Mouse (Mus musculus): Measurements from ENCODE around the gene Thrsp. TPM values are rescaled to one million over a fixed set of nuclear protein-coding genes. Genes with fewer than 3 reads are reported as not detected.
"Not testable (repeated sequence)": the region's sequence is repeated elsewhere in the genome, so short reads cannot be mapped to it uniquely, and the experiment has no call there.

Thrsp gene
- polyA plus RNA-seq, 1 experiment from 2014 or later = 0.68 TPM

GRCm38 (mm10) chr7:97433517-97433916, 16.0 kb upstream of the Thrsp start:
- not testable (repeated sequence) for ATAC-seq (ENCODE audit: insufficient read depth); H3K4me3 ChIP-seq (replicated peaks); H3K9me3 ChIP-seq (replicated peaks); H3K36me3 ChIP-seq (replicated peaks); H3K27me3 ChIP-seq; H3K27ac ChIP-seq (replicated peaks); H3K9ac ChIP-seq; H3K4me2 ChIP-seq; H3K4me1 ChIP-seq (replicated peaks)
- 72% methylated on average over 3 of the region's 3 CpGs for WGBS (ENCODE audit: insufficient replicate concordance)

DNA sequence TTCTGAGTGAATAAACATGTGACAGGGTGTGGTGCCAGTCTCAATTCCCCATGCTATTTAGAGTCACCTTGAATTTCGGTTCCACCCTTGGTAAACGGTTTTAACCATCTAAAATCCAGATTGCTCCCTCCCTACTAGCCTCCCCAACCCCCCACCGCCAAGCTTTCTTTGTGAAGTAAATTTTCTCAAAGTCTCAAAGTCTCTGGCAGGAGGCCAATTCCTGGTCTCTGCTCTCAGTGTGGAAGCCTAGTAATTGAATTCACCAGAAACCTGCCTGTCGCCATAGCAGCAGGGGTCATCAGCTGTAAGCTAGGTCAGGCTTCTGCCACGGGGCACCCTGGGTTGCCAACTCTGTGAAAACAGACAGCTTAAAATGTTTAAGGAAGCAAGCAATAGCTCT, 12.2 kb upstream of the Thrsp start:
- Histone ChIP-seq H3K27ac (replicated peaks) (no peak overlapping the region), H3K4me3 (replicated peaks) (no peak overlapping the region), H3K9me3 (replicated peaks) (no peaks in the 10 kb centered on the region), H3K36me3 (replicated peaks) (no peaks in the 10 kb centered on the region), H3K4me1 (replicated peaks) (peaks cover 4% of the 10 kb centered on the region), H3K27me3 (no peaks in the 10 kb centered on the region), H3K4me2 (no peak overlapping the region), H3K9ac (no peak overlapping the region)
- 24% methylated on average over 5 of the region's 5 CpGs for WGBS (ENCODE audit: insufficient replicate concordance)
- no peak for ATAC-seq (ENCODE audit: insufficient read depth)

DNA sequence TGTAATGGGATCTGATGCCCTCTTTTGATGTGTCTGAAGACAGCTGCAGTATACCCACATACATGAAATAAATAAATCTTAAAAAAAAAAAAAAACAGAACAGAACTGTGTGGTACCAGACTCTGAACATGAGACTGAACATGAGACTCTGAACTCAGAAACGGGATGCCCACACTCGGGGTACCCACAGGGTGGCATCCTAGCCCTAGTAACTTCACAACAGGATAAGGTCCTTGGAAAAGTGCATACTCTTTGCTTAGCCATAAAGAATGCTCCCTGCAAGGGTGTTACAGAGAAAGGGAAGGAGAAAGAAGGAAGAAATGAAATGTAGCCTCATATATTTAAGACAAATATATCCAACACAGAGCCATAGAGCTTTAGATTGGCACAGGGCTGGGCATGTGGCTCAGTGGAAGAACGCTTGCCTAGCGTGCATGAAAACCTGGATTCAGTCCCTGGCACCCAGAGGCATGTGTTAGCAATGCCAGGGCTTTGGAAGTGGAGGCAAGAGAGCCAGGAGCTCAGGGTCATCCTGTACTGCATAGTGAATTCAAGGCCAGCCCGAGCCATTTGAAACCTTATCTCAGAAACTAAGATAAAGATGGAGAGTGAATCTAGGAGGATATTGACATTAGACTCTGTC, 10.4 kb upstream of the Thrsp start:
- no peaks in the 10 kb centered on the region for H3K27me3 ChIP-seq
- H3K27ac ChIP-seq (replicated peaks) = no peak overlapping the region
- H3K4me1 ChIP-seq (replicated peaks) = peaks cover 4% of the 10 kb centered on the region
- H3K36me3 ChIP-seq (replicated peaks) = no peaks in the 10 kb centered on the region
- no peak overlapping the region for H3K9ac ChIP-seq
- WGBS (ENCODE audit: insufficient replicate concordance) = 59% methylated on average over 5 of the region's 5 CpGs
- ATAC-seq (ENCODE audit: insufficient read depth) = no peak
- H3K9me3 ChIP-seq (replicated peaks) = no peaks in the 10 kb centered on the region
- H3K4me2 ChIP-seq = no peak overlapping the region
- H3K4me3 ChIP-seq (replicated peaks) = no peak overlapping the region

- Histone ChIP-seq H3K36me3 (replicated peaks) (no peaks in the 10 kb centered on the region), H3K9me3 (replicated peaks) (no peaks in the 10 kb centered on the region), H3K4me2 (no peak overlapping the region), H3K4me3 (replicated peaks) (no peak overlapping the region), H3K4me1 (replicated peaks) (peaks cover 4% of the 10 kb centered on the region), H3K27ac (replicated peaks) (no peak overlapping the region), H3K27me3 (no peaks in the 10 kb centered on the region), H3K9ac (no peak overlapping the region)
- no peak for ATAC-seq (ENCODE audit: insufficient read depth)
- WGBS (ENCODE audit: insufficient replicate concordance) = 71% methylated on average over 6 of the region's 6 CpGs
Observed at GRCm38 (mm10) chr7:97427296-97427695, 9.8 kb upstream of the Thrsp start.

GRCm38 (mm10) chr7:97426566-97426965, 9.0 kb upstream of the Thrsp start:
- Histone ChIP-seq H3K27me3 (no peaks in the 10 kb centered on the region), H3K4me2 (no peak overlapping the region), H3K4me1 (replicated peaks) (peaks cover 4% of the 10 kb centered on the region), H3K27ac (replicated peaks) (no peak overlapping the region), H3K9me3 (replicated peaks) (no peaks in the 10 kb centered on the region), H3K4me3 (replicated peaks) (no peak overlapping the region), H3K9ac (no peak overlapping the region), H3K36me3 (replicated peaks) (no peaks in the 10 kb centered on the region)
- WGBS (ENCODE audit: insufficient replicate concordance) = 56% methylated on average over 6 of the region's 6 CpGs
- ATAC-seq (ENCODE audit: insufficient read depth) = no peak

DNA sequence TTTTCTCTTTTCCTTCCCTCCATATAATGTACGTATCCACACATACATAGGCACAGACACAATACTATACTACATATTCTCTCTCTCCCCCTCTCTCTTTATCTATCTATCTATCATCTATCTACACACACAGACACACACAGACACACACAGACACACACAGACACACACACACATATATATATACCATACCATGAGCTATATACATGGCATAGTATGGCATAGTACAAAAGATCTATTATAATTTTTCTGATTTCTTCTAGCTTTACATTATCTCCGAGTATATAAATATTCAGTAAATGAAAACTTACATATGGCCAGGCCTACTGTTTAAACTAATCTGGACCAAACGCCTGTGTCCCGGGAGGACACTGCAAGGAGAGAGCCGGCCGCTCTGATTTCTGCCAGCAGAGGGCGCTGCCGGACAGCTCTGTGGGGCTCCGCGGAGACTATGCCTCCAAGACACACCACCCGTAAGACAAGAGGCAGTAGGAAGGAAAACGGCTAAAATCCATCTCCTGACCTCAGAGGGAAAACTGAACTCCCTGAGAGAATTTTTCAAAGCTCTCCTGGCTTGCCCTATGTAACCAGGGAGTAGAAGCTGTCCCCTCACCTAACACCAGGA, 7.2 kb upstream of the Thrsp start:
- Histone ChIP-seq H3K4me3 (replicated peaks) (no peak overlapping the region), H3K4me2 (no peak overlapping the region), H3K27me3 (no peaks in the 10 kb centered on the region), H3K9ac (no peak overlapping the region), H3K9me3 (replicated peaks) (no peaks in the 10 kb centered on the region), H3K27ac (replicated peaks) (no peak overlapping the region), H3K36me3 (replicated peaks) (no peaks in the 10 kb centered on the region), H3K4me1 (replicated peaks) (peaks cover 4% of the 10 kb centered on the region)
- WGBS (ENCODE audit: insufficient replicate concordance) = 8% methylated on average over 12 of the region's 12 CpGs
- peak; percentile 79; the same call in 1 of the 2 replicates for ATAC-seq (ENCODE audit: insufficient read depth)

GRCm38 (mm10) chr7:97423754-97424153, 6.2 kb upstream of the Thrsp start:
- H3K4me1 ChIP-seq (replicated peaks) = peaks cover 4% of the 10 kb centered on the region
- H3K4me2 ChIP-seq = no peak overlapping the region
- H3K9me3 ChIP-seq (replicated peaks) = no peaks in the 10 kb centered on the region
- no peak overlapping the region for H3K27ac ChIP-seq (replicated peaks)
- no peak for ATAC-seq (ENCODE audit: insufficient read depth)
- H3K9ac ChIP-seq = no peak overlapping the region
- no peaks in the 10 kb centered on the region for H3K27me3 ChIP-seq
- H3K36me3 ChIP-seq (replicated peaks) = no peaks in the 10 kb centered on the region
- 42% methylated on average over 5 of the region's 5 CpGs for WGBS (ENCODE audit: insufficient replicate concordance)
- no peak overlapping the region for H3K4me3 ChIP-seq (replicated peaks)

DNA sequence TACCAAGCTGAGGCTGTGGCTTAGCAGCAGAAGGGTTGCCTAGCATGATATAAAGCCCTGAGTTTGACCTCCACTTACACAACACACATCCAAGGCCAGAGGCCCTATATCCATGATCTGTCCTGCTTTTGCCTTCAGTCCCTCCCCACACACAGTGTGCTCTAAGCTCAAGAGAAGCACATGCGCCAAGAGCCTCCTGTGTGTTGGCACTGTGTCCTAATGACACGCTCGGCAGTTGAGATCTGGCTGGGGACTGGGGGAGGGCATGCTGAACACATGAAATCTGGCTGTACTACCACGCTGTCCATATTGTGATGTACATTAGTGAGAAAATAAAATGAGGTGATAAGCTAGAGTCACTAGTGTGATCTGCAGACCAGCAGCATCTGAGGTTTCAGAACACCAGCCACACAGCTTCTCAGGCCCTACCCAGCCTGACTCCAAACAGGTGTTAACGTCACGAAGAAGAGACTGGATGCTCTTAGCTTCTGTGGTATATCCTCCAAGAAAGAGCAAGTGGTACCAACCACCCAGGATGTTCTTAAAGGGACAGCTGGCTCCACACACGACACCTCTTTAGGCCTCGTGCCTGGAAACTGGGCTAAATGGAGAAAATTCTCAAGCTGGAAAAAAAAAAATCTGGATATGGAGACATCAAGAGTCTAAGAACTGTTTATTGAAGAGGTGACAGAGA, 3.6 kb upstream of the Thrsp start:
- H3K9me3 ChIP-seq (replicated peaks) = no peaks in the 10 kb centered on the region
- H3K27me3 ChIP-seq = no peaks in the 10 kb centered on the region
- H3K27ac ChIP-seq (replicated peaks) = no peak overlapping the region
- H3K4me3 ChIP-seq (replicated peaks) = no peak overlapping the region
- H3K36me3 ChIP-seq (replicated peaks) = no peaks in the 10 kb centered on the region
- peaks cover 4% of the 10 kb centered on the region for H3K4me1 ChIP-seq (replicated peaks)
- no peak overlapping the region for H3K9ac ChIP-seq
- no peak for ATAC-seq (ENCODE audit: insufficient read depth)
- no peak overlapping the region for H3K4me2 ChIP-seq
- 71% methylated on average over 8 of the region's 8 CpGs for WGBS (ENCODE audit: insufficient replicate concordance)

- Histone ChIP-seq H3K9ac (no peak overlapping the region), H3K27ac (replicated peaks) (no peak overlapping the region), H3K36me3 (replicated peaks) (no peaks in the 10 kb centered on the region), H3K4me2 (no peak overlapping the region), H3K4me3 (replicated peaks) (no peak overlapping the region), H3K9me3 (replicated peaks) (no peaks in the 10 kb centered on the region), H3K4me1 (replicated peaks) (peaks cover 4% of the 10 kb centered on the region), H3K27me3 (no peaks in the 10 kb centered on the region)
- ATAC-seq (ENCODE audit: insufficient read depth) = no peak
- WGBS (ENCODE audit: insufficient replicate concordance) = 58% methylated on average over 1 of the region's 1 CpGs
Observed at GRCm38 (mm10) chr7:97420406-97420805, 2.9 kb upstream of the Thrsp start.

- no peak for ATAC-seq (ENCODE audit: insufficient read depth)
- no peak overlapping the region for H3K9ac ChIP-seq
- no peak overlapping the region for H3K4me2 ChIP-seq
- H3K27ac ChIP-seq (replicated peaks) = no peak overlapping the region
- 65% methylated on average over 5 of the region's 5 CpGs for WGBS (ENCODE audit: insufficient replicate concordance)
- H3K9me3 ChIP-seq (replicated peaks) = no peaks in the 10 kb centered on the region
- H3K27me3 ChIP-seq = no peaks in the 10 kb centered on the region
- no peaks in the 10 kb centered on the region for H3K4me1 ChIP-seq (replicated peaks)
- no peaks in the 10 kb centered on the region for H3K36me3 ChIP-seq (replicated peaks)
- H3K4me3 ChIP-seq (replicated peaks) = no peak overlapping the region
Observed at GRCm38 (mm10) chr7:97419163-97419562, 1.6 kb upstream of the Thrsp start.

GRCm38 (mm10) chr7:97418717-97419116, 1.2 kb upstream of the Thrsp start:
- no peak for ATAC-seq (ENCODE audit: insufficient read depth)
- no peaks in the 10 kb centered on the region for H3K4me1 ChIP-seq (replicated peaks)
- H3K4me3 ChIP-seq (replicated peaks) = no peak overlapping the region
- H3K9me3 ChIP-seq (replicated peaks) = no peaks in the 10 kb centered on the region
- WGBS (ENCODE audit: insufficient replicate concordance) = 74% methylated on average over 5 of the region's 5 CpGs
- H3K4me2 ChIP-seq = no peak overlapping the region
- no peaks in the 10 kb centered on the region for H3K27me3 ChIP-seq
- no peak overlapping the region for H3K9ac ChIP-seq
- H3K36me3 ChIP-seq (replicated peaks) = no peaks in the 10 kb centered on the region
- no peak overlapping the region for H3K27ac ChIP-seq (replicated peaks)
